Mouse (Mus musculus): Measurements from ENCODE around the gene Vps11.
"Not testable (repeated sequence)": the region's sequence is repeated elsewhere in the genome, so short reads cannot be mapped to it uniquely, and the experiment has no call there.

The Vps11 gene

DNA sequence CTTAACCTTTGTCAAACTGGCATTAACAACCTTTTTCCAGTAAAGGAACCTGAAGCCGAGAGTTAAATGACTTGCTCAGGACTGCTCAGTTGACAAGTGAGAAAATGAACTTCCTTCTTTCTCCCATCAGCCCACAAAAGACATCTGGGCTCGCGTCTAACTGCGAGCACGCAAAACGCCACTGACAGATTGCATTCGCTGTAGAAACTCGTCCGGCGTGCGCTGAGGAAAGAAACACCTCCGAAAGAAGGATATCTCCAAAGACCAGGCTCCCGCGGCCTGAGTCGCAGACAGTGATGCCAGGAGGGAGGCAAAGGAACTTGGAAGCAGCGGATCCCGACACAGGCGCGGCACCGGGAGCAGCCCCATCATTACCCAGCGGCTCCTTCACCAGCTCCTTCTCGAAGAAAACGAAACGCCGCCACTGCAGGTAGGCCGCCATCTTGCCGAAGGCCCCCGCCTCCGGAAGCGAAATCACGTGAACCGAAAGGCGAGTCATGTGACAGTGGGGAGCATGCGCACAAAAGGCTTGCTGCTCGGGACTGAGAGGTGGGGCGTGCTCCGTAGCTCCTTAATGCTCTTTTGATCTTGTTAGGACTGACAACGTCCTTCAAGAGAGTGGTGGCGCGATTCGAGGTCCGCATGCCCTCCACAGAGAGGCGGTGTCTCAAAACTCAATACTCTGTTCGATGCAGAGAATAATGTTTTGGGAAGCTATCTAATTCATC is at the start of gene Vps11:
Vps11 (minus strand) TSS at position 481 of the 728 bp plus-strand sequence.
- in situ Hi-C loops (cut with MseI, MboI) = no loop called here

- in situ Hi-C loops (cut with MseI, MboI) = no loop called here
Observed at GRCm38 (mm10) chr9:44410647-44411336, 49.3 kb upstream of the Vps11 start.

DNA sequence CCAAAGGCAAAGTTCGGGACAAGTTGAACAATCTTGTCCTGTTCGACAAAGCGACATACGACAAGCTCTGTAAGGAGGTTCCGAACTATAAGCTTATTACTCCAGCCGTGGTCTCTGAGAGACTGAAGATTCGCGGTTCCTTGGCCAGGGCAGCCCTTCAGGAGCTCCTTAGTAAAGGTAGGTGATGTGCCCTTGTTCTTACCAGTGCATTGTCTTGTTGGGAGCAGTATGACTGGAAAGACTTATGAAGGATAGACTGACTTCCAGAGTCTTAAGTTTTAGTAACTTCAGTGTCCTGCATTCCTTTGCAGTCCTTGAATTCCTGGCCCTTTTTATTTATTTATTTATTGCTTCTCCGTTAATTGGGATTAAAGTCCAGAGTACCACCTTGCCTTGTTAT is 47.2 kb upstream of the Vps11 start:
- in situ Hi-C loops (cut with MseI, MboI) = not testable (repeated sequence)

DNA sequence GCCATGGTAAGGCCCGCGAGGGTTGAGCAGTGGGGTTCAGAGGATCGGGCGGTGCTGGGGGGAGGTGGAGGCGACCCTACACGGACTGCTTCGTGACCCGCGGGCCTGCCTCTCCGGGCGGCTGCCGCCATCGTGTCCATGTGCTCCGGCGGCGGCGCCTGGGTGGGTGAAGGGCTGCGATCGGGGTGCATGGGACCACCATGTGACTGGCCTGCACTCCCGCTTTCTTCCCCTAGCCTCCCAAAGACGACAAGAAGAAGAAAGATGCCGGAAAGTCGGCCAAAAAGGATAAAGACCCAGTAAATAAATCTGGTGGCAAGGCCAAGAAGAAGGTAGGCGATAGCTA is 46.3 kb upstream of the Vps11 start:
- in situ Hi-C loops (cut with MseI, MboI) = no loop called here

DNA sequence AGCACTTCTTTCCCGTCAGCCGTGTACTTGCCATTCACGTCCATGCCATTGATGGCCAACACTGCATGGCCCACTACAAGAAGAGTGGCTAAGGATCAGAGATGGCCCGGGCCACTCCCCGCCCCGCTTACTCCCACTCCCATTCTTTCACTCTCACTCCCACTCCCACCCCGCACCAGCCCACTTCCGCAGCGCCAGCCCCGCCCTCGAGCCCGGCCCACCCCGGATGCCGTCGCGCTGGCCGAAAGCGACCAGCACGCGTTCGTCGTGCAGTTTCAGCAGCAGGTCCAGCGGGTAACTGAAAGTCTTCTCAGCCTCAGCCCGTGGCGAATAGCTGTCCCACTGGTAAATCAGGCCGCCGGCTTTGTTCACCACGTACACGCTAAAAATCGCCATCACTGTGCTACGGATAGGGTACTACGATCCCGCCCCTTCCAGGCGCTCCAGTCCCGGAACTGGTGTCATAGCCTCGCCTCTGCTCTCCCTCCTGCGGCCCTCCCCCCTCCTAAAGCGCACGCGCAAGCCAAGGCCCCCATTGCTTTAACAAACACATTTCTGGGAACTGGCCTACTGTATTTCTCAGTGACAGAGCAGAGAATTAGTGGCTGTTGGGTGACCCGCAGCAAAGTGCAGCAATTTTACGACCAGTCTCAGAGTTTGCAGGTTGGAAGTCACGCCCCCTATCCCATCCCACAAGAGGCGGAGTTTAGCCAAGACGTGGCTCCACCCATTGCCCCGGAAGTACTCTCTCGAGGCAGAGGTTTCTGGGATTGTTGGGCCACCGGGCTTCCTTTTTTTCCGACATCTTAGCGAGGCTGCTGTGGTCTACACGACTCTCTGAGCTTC is 45.7 kb upstream of the Vps11 start, which contains the start of the genes Rps25 and Trappc4:
Rps25 (plus strand) TSS at position 234 of the 846 bp plus-strand sequence.
Trappc4 (minus strand) TSS at position 695 of the 846 bp plus-strand sequence.
- in situ Hi-C loops (cut with MseI, MboI) = no loop called here

DNA sequence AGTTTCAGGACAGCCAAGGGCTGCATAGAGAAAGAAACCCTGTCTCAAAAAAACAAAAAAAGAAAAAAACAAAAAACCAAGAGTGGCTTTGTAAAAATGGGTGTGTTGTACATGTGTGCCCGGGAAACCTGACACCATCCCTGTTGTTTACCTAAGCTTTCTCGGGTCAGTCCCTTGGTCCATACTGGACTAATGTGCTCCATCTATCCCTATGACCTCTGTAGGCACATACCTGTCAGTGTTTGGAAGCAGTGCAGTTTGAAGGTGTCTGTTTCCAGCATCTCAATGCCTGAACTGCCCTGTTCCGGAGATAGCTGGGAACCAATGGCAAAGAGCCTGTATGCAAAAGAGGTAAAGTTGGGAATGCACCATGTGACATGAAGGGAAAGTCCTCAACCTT is 43.5 kb upstream of the Vps11 start:
- in situ Hi-C loops (cut with MseI, MboI) = no loop called here

GRCm38 (mm10) chr9:44401081-44401480 is 39.6 kb upstream of the Vps11 start:
- in situ Hi-C loops (cut with MseI, MboI) = no loop called here

- in situ Hi-C loops (cut with MseI, MboI) = no loop called here
Observed at GRCm38 (mm10) chr9:44399795-44400114, 38.3 kb upstream of the Vps11 start.

- in situ Hi-C loops (cut with MseI, MboI) = no loop called here
Observed at GRCm38 (mm10) chr9:44399114-44399794, 37.8 kb upstream of the Vps11 start.

GRCm38 (mm10) chr9:44398551-44398950 is 37.1 kb upstream of the Vps11 start:
- in situ Hi-C loops (cut with MseI, MboI) = no loop called here

DNA sequence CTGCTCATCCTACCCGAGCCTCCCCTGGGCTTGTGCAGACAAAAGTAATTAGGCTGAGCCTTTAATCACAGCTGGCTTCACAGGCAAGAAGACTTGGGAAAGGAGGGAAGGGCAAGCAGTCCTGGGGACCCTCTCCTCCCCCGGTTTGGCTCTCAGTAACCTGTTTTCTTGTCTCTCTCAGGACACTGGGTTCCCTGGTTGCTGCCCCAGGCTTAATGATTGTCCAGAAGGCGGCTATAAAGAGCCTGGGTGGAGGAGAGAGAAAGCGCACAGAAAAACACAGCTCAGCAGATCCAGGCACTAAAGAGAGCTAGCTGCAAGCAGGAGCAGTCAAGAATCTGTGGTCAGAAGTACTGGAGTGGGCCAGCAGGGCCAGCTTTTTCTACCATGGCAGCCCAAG is 36.6 kb upstream of the Vps11 start:
- in situ Hi-C loops (cut with MseI, MboI) = no loop called here

GRCm38 (mm10) chr9:44396684-44397411 is 35.4 kb upstream of the Vps11 start, which contains the start of gene Slc37a4:
Gene Slc37a4, plus strand, starts transcription at chr9:44396852.
- in situ Hi-C loops (cut with MseI, MboI) = no loop called here

DNA sequence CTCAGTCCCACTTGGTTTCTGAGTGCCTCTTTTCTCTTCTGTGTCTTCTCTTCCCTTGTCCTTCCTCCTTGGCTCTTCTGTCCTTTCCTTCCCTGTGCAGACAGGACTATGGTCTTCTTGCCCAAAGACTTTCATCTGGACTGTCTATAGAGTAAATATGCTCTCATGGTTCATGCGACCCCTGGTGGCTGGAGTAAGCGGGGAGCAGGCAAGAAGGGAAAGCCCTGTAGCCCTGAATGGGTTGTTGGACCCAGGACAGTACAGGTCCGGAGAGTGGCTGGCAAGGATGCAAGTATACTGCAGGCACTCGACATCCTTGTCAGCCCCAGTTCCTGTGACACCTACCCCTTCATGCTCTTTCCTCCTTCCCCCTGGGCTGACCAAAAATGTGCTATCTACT is 30.0 kb upstream of the Vps11 start:
- in situ Hi-C loops (cut with MseI, MboI) = no loop called here

GRCm38 (mm10) chr9:44389273-44389672 is 27.8 kb upstream of the Vps11 start:
- in situ Hi-C loops (cut with MseI, MboI) = no loop called here

DNA sequence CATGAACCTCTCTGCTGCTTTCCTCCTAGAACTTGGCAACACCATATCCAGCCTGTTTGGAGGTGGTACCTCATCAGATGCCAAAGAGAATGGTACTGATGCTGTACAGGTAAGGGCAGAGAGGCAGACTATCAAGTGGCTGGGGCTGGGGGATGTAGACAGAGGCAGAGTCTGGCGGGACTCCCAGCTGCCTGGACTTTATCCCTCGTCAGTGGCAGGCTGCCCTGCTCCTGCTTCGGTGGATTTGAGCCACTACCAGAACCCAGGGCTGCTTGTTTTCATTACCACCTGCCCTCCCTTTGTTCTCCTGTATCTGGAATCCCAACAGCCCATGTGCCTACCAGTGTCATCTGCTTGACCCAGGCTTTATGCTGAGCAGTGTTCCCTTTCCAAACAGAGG is 25.8 kb upstream of the Vps11 start:
- in situ Hi-C loops (cut with MseI, MboI) = no loop called here

DNA sequence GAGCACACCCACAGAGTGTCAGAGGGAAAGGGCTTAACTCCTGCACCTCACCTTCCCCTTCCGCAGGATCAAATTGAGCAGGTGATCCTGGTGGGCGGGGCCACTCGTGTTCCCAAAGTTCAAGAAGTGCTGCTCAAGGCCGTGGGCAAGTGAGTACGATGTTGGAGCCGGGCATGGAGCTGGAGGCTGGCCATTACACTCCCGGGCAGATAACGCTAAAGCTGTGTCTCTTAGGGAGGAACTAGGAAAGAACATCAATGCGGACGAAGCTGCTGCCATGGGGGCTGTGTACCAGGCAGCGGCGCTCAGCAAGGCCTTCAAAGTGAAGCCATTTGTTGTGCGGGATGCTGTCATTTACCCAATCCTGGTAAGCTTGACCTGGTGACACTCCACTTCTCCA is 23.1 kb upstream of the Vps11 start:
- in situ Hi-C loops (cut with MseI, MboI) = no loop called here

- in situ Hi-C loops (cut with MseI, MboI) = no loop called here
Observed at GRCm38 (mm10) chr9:44379862-44380261, 18.4 kb upstream of the Vps11 start.

DNA sequence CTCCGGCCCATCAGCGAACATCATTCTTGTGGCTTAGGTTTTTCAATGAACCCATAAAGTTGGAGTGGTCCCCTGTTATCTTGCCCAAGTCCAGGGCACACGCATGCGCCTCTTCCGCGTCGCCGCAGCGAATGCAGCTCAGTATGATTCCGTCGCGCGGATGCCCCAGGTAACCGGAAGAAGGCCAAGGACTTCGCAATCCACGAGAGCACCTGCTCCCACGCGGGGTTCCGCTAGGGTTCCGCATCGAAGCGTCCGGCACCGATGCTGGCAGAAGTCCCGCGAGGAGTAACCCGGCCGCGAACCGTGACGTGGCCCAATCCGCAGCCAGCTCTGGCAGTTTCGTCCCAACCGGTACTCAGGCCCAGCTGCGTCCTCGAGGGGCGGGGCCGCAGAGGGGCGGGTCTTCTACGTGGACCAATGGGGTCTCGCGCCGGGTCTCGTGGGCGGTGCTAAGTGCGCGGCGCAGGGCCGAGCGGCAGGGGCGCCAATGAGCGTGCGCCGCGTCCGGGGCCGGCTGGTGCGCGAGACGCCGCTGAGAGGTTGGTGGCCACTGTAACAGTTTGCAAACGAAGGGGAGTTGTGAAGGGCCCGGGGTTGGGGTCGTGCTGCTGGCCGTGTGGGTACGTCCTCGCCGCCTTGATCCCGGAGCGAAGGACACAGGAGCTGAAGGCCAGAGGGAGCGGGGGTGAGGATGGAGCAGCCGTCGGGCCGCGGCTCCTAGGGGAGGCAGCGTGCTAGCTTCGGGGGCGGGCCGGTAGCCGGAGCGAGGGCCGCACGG is 17.8 kb upstream of the Vps11 start, which contains the start of gene Hyou1:
Hyou1 (plus strand) TSS at position 437 of the 781 bp plus-strand sequence.
- in situ Hi-C loops (cut with MseI, MboI) = no loop called here

- in situ Hi-C loops (cut with MseI, MboI) = no loop called here
Observed at GRCm38 (mm10) chr9:44378153-44378730, 16.8 kb upstream of the Vps11 start.

DNA sequence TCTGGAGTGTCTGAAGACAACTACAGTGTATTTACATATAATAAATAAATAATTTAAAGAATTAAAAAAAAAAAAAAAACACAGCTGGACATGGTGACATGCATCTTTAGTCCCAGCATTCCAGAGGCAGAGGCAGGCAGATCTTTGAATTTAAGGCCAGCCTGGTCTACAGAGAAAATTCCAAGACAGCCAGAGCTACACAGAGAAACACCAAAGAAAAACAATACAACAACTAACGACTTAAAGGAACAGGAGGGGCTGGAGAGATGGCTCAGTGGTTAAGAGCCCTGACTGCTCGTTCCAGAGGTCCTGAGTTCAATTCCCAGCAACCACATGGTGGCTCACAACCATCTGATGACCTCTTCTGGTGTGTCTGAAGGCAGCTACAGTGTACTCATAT is 15.9 kb upstream of the Vps11 start:
- in situ Hi-C loops (cut with MseI, MboI) = not testable (repeated sequence)
